Mouse (Mus musculus) stomach, postnatal 0 days (tissue): Measurements from ENCODE around the gene Padi3.

Source experiments
- CTCF ChIP-seq: IDR thresholded peaks from 2 replicates; pipeline ENCODE4 v1.5.1; 2016; ENCODE audit warnings: antibody characterized with exemption, low read depth, mild to moderate bottlenecking, moderate library complexity
- EP300 ChIP-seq: optimal IDR thresholded peaks from 2 replicates; pipeline ENCODE3; 2016; ENCODE audit warnings: antibody characterized with exemption

GRCm38 (mm10) chr4:140825942-140826341, 15.5 kb upstream of the Padi3 start:
- TF ChIP-seq CTCF (no peak), EP300 (no peak)
